Mouse (Mus musculus): ENCODE measurements around the gene Arl4d. TPM values are rescaled to one million over a fixed set of nuclear protein-coding genes. Genes with fewer than 3 reads are reported as not detected.

Gene Arl4d
- total and polyA plus RNA-seq, 3 experiments, result 0.59 to 1.2 (median 0.81) TPM

DNA sequence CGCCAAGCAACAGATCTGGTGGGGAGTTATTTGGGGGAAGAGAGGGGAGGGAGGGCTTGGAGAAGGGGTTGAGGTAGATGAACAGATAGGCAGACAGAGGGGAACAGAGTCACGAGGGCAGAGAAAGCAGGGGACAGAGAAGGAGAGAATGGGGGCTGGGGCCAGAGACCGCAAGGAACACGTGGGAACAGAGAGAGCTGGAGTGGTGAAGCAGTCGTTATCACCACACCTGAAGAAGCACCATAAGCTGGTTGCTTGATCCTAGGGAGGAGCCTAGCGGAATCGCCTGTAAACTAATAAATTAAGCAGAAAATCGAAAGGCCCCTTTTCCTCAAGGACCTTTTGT is 38.7 kb upstream of the Arl4d start:
- no peak for DNase-seq (ENCODE audit: extremely low read depth)
- H3K79me2 ChIP-seq (replicated peaks; ENCODE audit: control insufficient read depth, extremely low read depth, insufficient read depth, poor library complexity, severe bottlenecking), result no peaks in the 10 kb centered on the region
- in situ Hi-C loops (cut with MboI; ENCODE audit: low pct_ligation_motif_present, low pct_unique_long_range_greater_than_20kb, low sequenced_read_pairs), result no loop called here
- peak overlapping the region; percentile 48 to 51 (median 48) for H3K4me3 ChIP-seq (replicated peaks in 1 of 3; ENCODE audit: low read depth in 2 of 3, low read length in 2 of 3, poor library complexity in 1 of 3)
- H3K27ac ChIP-seq (ENCODE audit: insufficient read depth, low read depth), result peak overlapping the region; percentile 97
- dilution Hi-C loops (cut with MboI; ENCODE audit: extremely low pct_ligation_motif_present, extremely low pct_unique_long_range_greater_than_20kb, low sequenced_read_pairs), result no loop called here
- H3K4me2 ChIP-seq (ENCODE audit: insufficient read depth, low read depth, poor library complexity, severe bottlenecking), result peak overlapping the region; percentile 42
- H3K4me1 ChIP-seq (ENCODE audit: control insufficient read depth in 1 of 2, insufficient read depth in 2 of 2), result peaks cover 0 to 22% of the 10 kb centered on the region in 2 experiments; a peak in 2 of 4 replicates
- H3K27me3 ChIP-seq (replicated peaks), result no peaks in the 10 kb centered on the region
- peaks cover 9% of the 10 kb centered on the region for H3K9me3 ChIP-seq (replicated peaks; ENCODE audit: low read length)
- peak overlapping the region; percentile 62 for H3K9ac ChIP-seq (ENCODE audit: insufficient read depth, low read depth)
- H3K36me3 ChIP-seq (replicated peaks in 1 of 2; ENCODE audit: control insufficient read depth in 1 of 2, insufficient read depth in 1 of 2, low read length in 1 of 2), result peaks cover 0 to 7% of the 10 kb centered on the region in 2 experiments
- TF ChIP-seq USF1 (IDR thresholded peaks at IDR 0.05; ENCODE audit: low read depth, low read length) (peak; percentile 34), POLR2AphosphoS2 (IDR thresholded peaks at IDR 0.05; ENCODE audit: low read depth, low read length) (no peak), CTCF (conservative IDR thresholded peaks at IDR 0.05 in 1 of 2, IDR thresholded peaks at IDR 0.05 in 1 of 2; ENCODE audit: low read depth in 2 of 2, low read length in 2 of 2) (no peak), MAX (IDR thresholded peaks at IDR 0.05; ENCODE audit: low read length) (peak; percentile 92), POLR2A (IDR thresholded peaks at IDR 0.05; ENCODE audit: low read depth, low read length) (no peak), ZNF384 (IDR thresholded peaks at IDR 0.05; ENCODE audit: low read depth, low read length) (no peak), TCF12 (IDR thresholded peaks at IDR 0.05; ENCODE audit: low read depth, low read length) (no peak), E2F4 (IDR thresholded peaks at IDR 0.05; ENCODE audit: insufficient replicate concordance, low read depth, low read length) (no peak), ZC3H11A (IDR thresholded peaks at IDR 0.05; ENCODE audit: low read depth, low read length) (no peak), KAT2A (IDR thresholded peaks at IDR 0.05; ENCODE audit: insufficient replicate concordance, low read length) (no peak), MYC (IDR thresholded peaks at IDR 0.05; ENCODE audit: low read depth, low read length) (peak; percentile 92), PAX5 (IDR thresholded peaks at IDR 0.05; ENCODE audit: low read length) (no peak), JUN (IDR thresholded peaks at IDR 0.05; ENCODE audit: insufficient read depth, low read depth, low read length) (no peak), CHD2 (IDR thresholded peaks at IDR 0.05; ENCODE audit: low read length) (no peak; the same call in 1 of the 2 replicates), MAZ (IDR thresholded peaks at IDR 0.05; ENCODE audit: low read depth, low read length) (no peak), BHLHE40 (IDR thresholded peaks at IDR 0.05; ENCODE audit: low read depth, low read length) (no peak; the same call in 1 of the 2 replicates), EP300 (IDR thresholded peaks at IDR 0.05; ENCODE audit: low read length) (no peak), ZKSCAN1 (IDR thresholded peaks at IDR 0.05; ENCODE audit: borderline replicate concordance, low read depth, low read length) (no peak), RAD21 (IDR thresholded peaks at IDR 0.05; ENCODE audit: low read depth, low read length) (no peak), MXI1 (IDR thresholded peaks at IDR 0.05; ENCODE audit: low read depth, low read length) (peak; percentile 85; the same call in 1 of the 2 replicates), SIN3A (IDR thresholded peaks at IDR 0.05; ENCODE audit: low read length) (0 out of 2 replicates have a peak, but pooled peaks have one; percentile 20), NELFE (IDR thresholded peaks at IDR 0.05; ENCODE audit: low read depth, low read length) (no peak), JUND (conservative IDR thresholded peaks at IDR 0.05; ENCODE audit: low read depth, low read length) (no peak), USF2 (conservative IDR thresholded peaks at IDR 0.05; ENCODE audit: low read depth, low read length) (peak; percentile 25; the same call in 1 of the 2 replicates), UBTF (IDR thresholded peaks at IDR 0.05; ENCODE audit: low read depth, low read length) (no peak), TBP (conservative IDR thresholded peaks at IDR 0.05; ENCODE audit: low read depth, low read length) (no peak)

All from CH12.LX (cell line).